Mouse (Mus musculus) MEL (cell line): Measurements from ENCODE around the gene Cend1. TPM values are rescaled to one million over a fixed set of nuclear protein-coding genes. Genes with fewer than 3 reads are reported as not detected.

Experiments
- DNase-seq: peaks from one replicate; pipeline ENCODE4 v3.0.0; 2011; ENCODE audit warnings: low read depth, low spot score
- H3K27ac ChIP-seq: 2 replicates; pipeline ENCODE4 v1.5.1; 2012; ENCODE audit warnings: low read depth, mild to moderate bottlenecking, control low read depth, low read length, moderate library complexity; ENCODE audit not compliant: control insufficient read depth
- H3K27me3 ChIP-seq, 2 experiments: fragments of 150-350 bp in 1 of 2; sonication (generic) in 1 of 2; 2 replicates each; pipeline ENCODE4 v1.6.1; 2012; ENCODE audit warnings: low read length in 2 of 2, mild to moderate bottlenecking in 2 of 2, improper control_type of control experiment in 1 of 2, moderate library complexity in 1 of 2; ENCODE audit not compliant: insufficient read depth in 2 of 2, control insufficient read depth in 1 of 2
- H3K36me3 ChIP-seq, 2 experiments: 2 replicates each; pipeline ENCODE4 v1.6.1; 2012 to 2014; ENCODE audit warnings: low read length in 2 of 2, improper control_type of control experiment in 1 of 2, inconsistent platforms in 1 of 2, mild to moderate bottlenecking in 1 of 2; ENCODE audit not compliant: insufficient read depth in 2 of 2, control insufficient read depth in 1 of 2
- H3K4me1 ChIP-seq, 2 experiments: fragments of 150-350 bp in 1 of 2; sonication (generic) in 1 of 2; 2 replicates each; pipeline ENCODE4 v1.6.1; 2012; ENCODE audit warnings: low read length in 2 of 2, improper control_type of control experiment in 1 of 2, mild to moderate bottlenecking in 1 of 2; ENCODE audit not compliant: insufficient read depth in 2 of 2, control insufficient read depth in 1 of 2
- H3K4me3 ChIP-seq, 2 experiments: fragments of 150-350 bp in 1 of 2; sonication (generic) in 1 of 2; 2 replicates each; pipeline ENCODE4 v1.5.1; 2012; ENCODE audit warnings: low read depth in 2 of 2, low read length in 2 of 2, mild to moderate bottlenecking in 2 of 2, moderate library complexity in 2 of 2, control low read depth in 1 of 2, improper control_type of control experiment in 1 of 2; ENCODE audit not compliant: control insufficient read depth in 1 of 2, insufficient read depth in 1 of 2
- H3K79me2 ChIP-seq: 2 replicates; pipeline ENCODE4 v1.6.1; 2012; ENCODE audit warnings: mild to moderate bottlenecking, low read length, moderate library complexity; ENCODE audit not compliant: control insufficient read depth, poor library complexity, insufficient read depth
- H3K9ac ChIP-seq: 2 replicates; pipeline ENCODE4 v1.6.1; 2012; ENCODE audit warnings: low read depth, mild to moderate bottlenecking, control low read depth, low read length, moderate library complexity; ENCODE audit not compliant: control insufficient read depth, poor library complexity, severe bottlenecking
- H3K9me3 ChIP-seq: fragments of 150-350 bp; sonication (generic); replicated peaks from 2 replicates; pipeline ENCODE4 v1.6.1; 2012; ENCODE audit warnings: mild to moderate bottlenecking, low read length, improper control_type of control experiment, moderate library complexity; ENCODE audit not compliant: insufficient read depth
- BHLHE40 ChIP-seq: IDR thresholded peaks from 2 replicates; pipeline ENCODE4 v1.6.1; 2012; ENCODE audit warnings: low read depth, mild to moderate bottlenecking, inconsistent platforms, low read length, improper control_type of control experiment, borderline replicate concordance
- CHD1 ChIP-seq: IDR thresholded peaks from 2 replicates; pipeline ENCODE4 v1.6.1; 2012; ENCODE audit warnings: low read depth, mild to moderate bottlenecking, inconsistent platforms, low read length, improper control_type of control experiment
- ELF1 ChIP-seq: IDR thresholded peaks from 2 replicates; pipeline ENCODE4 v1.6.1; 2014; ENCODE audit warnings: low read depth, mild to moderate bottlenecking, inconsistent platforms, low read length, improper control_type of control experiment, moderate library complexity
- EP300 ChIP-seq, 2 experiments: IDR thresholded peaks; 2 replicates each; pipeline ENCODE4 v1.6.1; 2011; ENCODE audit warnings: improper control_type of control experiment in 2 of 2, low read length in 2 of 2, low read depth in 1 of 2, mild to moderate bottlenecking in 1 of 2
- ETS1 ChIP-seq: IDR thresholded peaks from 2 replicates; pipeline ENCODE4 v1.6.1; 2012; ENCODE audit warnings: low read depth, mild to moderate bottlenecking, inconsistent platforms, low read length, improper control_type of control experiment, moderate library complexity
- GATA1 ChIP-seq: IDR thresholded peaks from 2 replicates; pipeline ENCODE4 v1.6.1; 2011; ENCODE audit warnings: low read depth, low read length, improper control_type of control experiment
- HCFC1 ChIP-seq: IDR thresholded peaks from 2 replicates; pipeline ENCODE4 v1.6.1; 2012; ENCODE audit warnings: low read depth, mild to moderate bottlenecking, inconsistent platforms, low read length, improper control_type of control experiment, moderate library complexity
- JUND ChIP-seq: IDR thresholded peaks from 2 replicates; pipeline ENCODE4 v1.6.1; 2011; ENCODE audit warnings: low read depth, mild to moderate bottlenecking, improper control_type of control experiment, low read length
- KAT2A ChIP-seq: conservative IDR thresholded peaks from 2 replicates; pipeline ENCODE4 v1.6.1; 2012; ENCODE audit warnings: low read depth, low read length, improper control_type of control experiment, inconsistent platforms
- MAX ChIP-seq: IDR thresholded peaks from 2 replicates; pipeline ENCODE4 v1.6.1; 2011; ENCODE audit warnings: low read length, improper control_type of control experiment
- MXI1 ChIP-seq: IDR thresholded peaks from 2 replicates; pipeline ENCODE4 v1.6.1; 2011; ENCODE audit warnings: mild to moderate bottlenecking, low read depth, low read length, improper control_type of control experiment
- MYB ChIP-seq: IDR thresholded peaks from 2 replicates; pipeline ENCODE4 v1.6.1; 2011; ENCODE audit warnings: mild to moderate bottlenecking, low read depth, low read length, improper control_type of control experiment
- NELFE ChIP-seq: IDR thresholded peaks from 2 replicates; pipeline ENCODE4 v1.6.1; 2011; ENCODE audit warnings: low read depth, low read length, improper control_type of control experiment
- NRF1 ChIP-seq: IDR thresholded peaks from 2 replicates; pipeline ENCODE4 v1.6.1; 2014; ENCODE audit warnings: low read depth, mild to moderate bottlenecking, inconsistent platforms, low read length, improper control_type of control experiment, moderate library complexity; ENCODE audit not compliant: poor library complexity, insufficient read depth, severe bottlenecking
- POLR2A ChIP-seq, 2 experiments: IDR thresholded peaks; 2 replicates each; pipeline ENCODE4 v1.6.1; 2011 to 2012; ENCODE audit warnings: low read length in 2 of 2, mild to moderate bottlenecking in 2 of 2, control low read depth in 1 of 2, improper control_type of control experiment in 1 of 2, low read depth in 1 of 2, moderate library complexity in 1 of 2; ENCODE audit not compliant: control insufficient read depth in 1 of 2, insufficient read depth in 1 of 2, poor library complexity in 1 of 2
- POLR2AphosphoS2 ChIP-seq: IDR thresholded peaks from 2 replicates; pipeline ENCODE4 v1.6.1; 2011; ENCODE audit warnings: low read length, improper control_type of control experiment
- POLR2AphosphoS5 ChIP-seq: IDR thresholded peaks from 2 replicates; pipeline ENCODE4 v1.6.1; 2012; ENCODE audit warnings: low read depth, borderline replicate concordance, mild to moderate bottlenecking, inconsistent platforms, low read length, moderate library complexity, mixed read lengths
- RAD21 ChIP-seq: IDR thresholded peaks from 2 replicates; pipeline ENCODE4 v1.6.1; 2011; ENCODE audit warnings: mild to moderate bottlenecking, low read depth, low read length, improper control_type of control experiment
- RCOR1 ChIP-seq: IDR thresholded peaks from 2 replicates; pipeline ENCODE4 v1.6.1; 2012; ENCODE audit warnings: low read depth, mild to moderate bottlenecking, inconsistent platforms, low read length, improper control_type of control experiment
- SIN3A ChIP-seq: IDR thresholded peaks from 2 replicates; pipeline ENCODE4 v1.6.1; 2012; ENCODE audit warnings: low read length, improper control_type of control experiment, inconsistent platforms
- TAL1 ChIP-seq: IDR thresholded peaks from 2 replicates; pipeline ENCODE4 v1.6.1; 2012; ENCODE audit warnings: mild to moderate bottlenecking, inconsistent platforms, low read length, moderate library complexity, mixed read lengths
- TBP ChIP-seq: IDR thresholded peaks from 2 replicates; pipeline ENCODE4 v1.8.0; 2011; ENCODE audit warnings: low read depth, low read length, improper control_type of control experiment
- TCF12 ChIP-seq: IDR thresholded peaks from 2 replicates; pipeline ENCODE4 v1.6.1; 2014; ENCODE audit warnings: low read depth, mild to moderate bottlenecking, inconsistent platforms, low read length, improper control_type of control experiment, moderate library complexity
- UBTF ChIP-seq: IDR thresholded peaks from 2 replicates; pipeline ENCODE4 v1.6.1; 2012; ENCODE audit warnings: low read depth, mild to moderate bottlenecking, inconsistent platforms, low read length, improper control_type of control experiment, moderate library complexity, borderline replicate concordance; ENCODE audit not compliant: insufficient read depth
- USF1 ChIP-seq: IDR thresholded peaks from 2 replicates; pipeline ENCODE4 v1.6.1; 2014; ENCODE audit warnings: low read depth, mild to moderate bottlenecking, inconsistent platforms, low read length, improper control_type of control experiment, moderate library complexity
- ZKSCAN1 ChIP-seq: IDR thresholded peaks from 2 replicates; pipeline ENCODE4 v1.6.1; 2012; ENCODE audit warnings: low read depth, mild to moderate bottlenecking, inconsistent platforms, low read length, improper control_type of control experiment, moderate library complexity
- ZNF384 ChIP-seq: IDR thresholded peaks from 2 replicates; pipeline ENCODE4 v1.6.1; 2012; ENCODE audit warnings: low read depth, mild to moderate bottlenecking, inconsistent platforms, low read length, improper control_type of control experiment
- polyA plus RNA-seq, 2 experiments: library from polyadenylated mRNA; stranded (reverse) in 1 of 2; unstranded in 1 of 2; fragments of >175 nt in 1 of 2; fragments of >200 nt in 1 of 2; gene quantifications; 2 replicates each; pipeline versions ENCODE4 v1.2.1 to v1.2.4; 2012; ENCODE audit warnings: low replicate concordance in 2 of 2, low read depth in 1 of 2; ENCODE audit not compliant: insufficient read length in 2 of 2, insufficient read depth in 1 of 2, missing spikeins in 1 of 2
- total RNA-seq: library from RNA; depleted of rRNA; stranded (reverse); fragments of 300-350 nt; gene quantifications from 2 replicates; pipeline ENCODE4 v1.2.3, GENCODE M21; 2012

Cend1 gene
- total and polyA plus RNA-seq, 3 experiments, result not detected

DNA sequence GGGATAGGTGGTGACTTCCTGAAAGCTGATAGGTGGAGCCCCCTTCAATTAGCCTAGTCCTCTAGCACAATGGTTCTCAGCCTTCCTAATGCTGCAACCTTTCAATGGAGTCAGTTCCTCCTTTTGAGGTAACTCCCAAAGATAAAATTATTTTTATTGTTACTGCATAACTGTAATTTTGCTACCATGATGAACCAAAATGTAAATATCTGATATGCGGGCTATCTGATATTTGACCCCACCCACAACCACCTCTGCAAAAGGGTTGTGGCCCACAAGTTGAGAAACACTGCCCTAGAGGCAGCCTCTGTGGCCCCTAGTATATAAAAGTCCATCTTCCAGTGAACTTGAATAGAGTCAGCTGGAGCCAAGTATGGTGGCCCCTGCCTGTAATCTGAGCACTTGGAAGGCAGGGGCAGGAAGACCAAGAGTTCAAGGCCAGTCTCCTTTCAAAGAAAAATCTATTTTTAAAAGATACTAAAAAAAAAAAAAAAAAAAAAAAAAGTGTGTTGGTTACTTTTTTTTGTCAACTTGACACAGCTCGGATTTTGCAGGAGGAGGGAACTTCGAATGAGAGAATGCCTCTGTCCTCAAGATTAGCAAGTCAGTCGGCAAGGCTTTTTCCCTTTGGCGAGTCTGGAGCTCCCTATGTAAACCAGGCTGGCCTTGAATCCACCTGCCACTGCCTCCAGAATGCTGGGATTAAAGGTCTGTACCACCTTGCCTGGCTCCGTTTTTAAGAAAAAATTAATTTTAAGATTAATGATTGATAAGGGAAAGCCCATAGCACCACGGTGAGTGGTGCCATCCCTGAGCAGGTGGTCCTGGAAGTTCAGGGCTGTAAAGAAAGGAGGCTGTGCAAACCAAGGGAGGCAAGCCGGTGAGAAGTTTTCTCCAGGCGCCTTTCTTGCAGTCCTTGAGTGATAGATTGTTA, 38.7 kb downstream of the Cend1 start (continued):
- TF ChIP-seq UBTF (no peak), BHLHE40 (no peak; the same call in 1 of the 2 replicates), ELF1 (no peak; the same call in 1 of the 2 replicates), KAT2A (no peak), ZKSCAN1 (no peak), TAL1 (no peak), TBP (peak; percentile 35), MXI1 (peak; percentile 2; the same call in 1 of the 2 replicates), GATA1 (peak; percentile 44; the same call in 1 of the 2 replicates), USF1 (no peak), ETS1 (peak; percentile 50; the same call in 1 of the 2 replicates)

DNA sequence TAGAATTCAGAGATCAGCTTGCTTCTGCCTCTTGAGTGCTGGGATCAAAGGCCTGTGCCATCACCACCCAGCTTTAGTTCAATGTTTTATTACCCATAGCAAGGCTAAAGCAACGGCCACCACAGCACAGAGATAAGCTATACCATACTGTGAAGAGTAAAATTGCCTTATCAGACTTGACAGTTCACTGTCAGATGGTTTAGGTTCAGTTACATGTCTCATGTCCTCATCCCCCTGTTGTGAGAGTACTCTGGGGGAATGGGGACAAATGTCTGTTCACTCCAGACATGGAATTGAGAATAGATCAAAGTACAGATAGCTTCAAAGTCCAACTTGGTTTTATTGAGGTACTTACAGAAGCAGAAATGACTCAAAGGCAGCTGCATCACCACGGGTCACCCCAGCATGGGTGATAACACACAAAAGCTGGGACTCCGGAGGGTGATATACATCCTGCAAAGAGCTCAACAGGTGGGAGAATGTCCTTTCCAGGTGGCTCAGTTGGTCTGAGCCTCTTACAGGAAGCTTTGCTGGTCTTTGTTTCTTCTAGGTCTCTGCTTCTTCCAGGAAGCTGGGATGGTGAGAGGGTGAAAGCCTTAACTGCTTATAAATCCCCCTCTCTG, 40.7 kb downstream of the Cend1 start:
- TF ChIP-seq POLR2AphosphoS2, result peak; percentile 16; the same call in 1 of the 2 replicates
- TF ChIP-seq RCOR1, result peak; percentile 34
- peak; percentile 34; the same call in 1 of the 2 replicates for TF ChIP-seq NELFE
- TF ChIP-seq CHD1, result 0 out of 2 replicates have a peak, but pooled peaks have one; percentile 55
- TF ChIP-seq RAD21, result no peak
- TF ChIP-seq MYB, result peak; percentile 91
- TF ChIP-seq MXI1, result peak; percentile 62; the same call in 1 of the 2 replicates
- TF ChIP-seq JUND, result no peak
- TF ChIP-seq GATA1, result peak; percentile 95
- TF ChIP-seq TCF12, result peak; percentile 89
- TF ChIP-seq POLR2A (IDR thresholded peaks at IDR 0.05; ENCODE audit: control insufficient read depth in 1 of 2, insufficient read depth in 1 of 2, low read depth in 1 of 2, low read length in 2 of 2, poor library complexity in 1 of 2), result no peak; a peak in 2 of 4 replicates
- TF ChIP-seq ZNF384, result no peak
- TF ChIP-seq SIN3A, result peak; percentile 91
- TF ChIP-seq EP300 (IDR thresholded peaks at IDR 0.05; ENCODE audit: low read depth in 1 of 2, low read length in 2 of 2), result peak; percentile 93 to 94
- TF ChIP-seq NRF1, result no peak
- peak; percentile 94 for TF ChIP-seq ETS1
- TF ChIP-seq ZKSCAN1, result no peak
- TF ChIP-seq POLR2AphosphoS5, result no peak
- TF ChIP-seq HCFC1, result peak; percentile 50; the same call in 1 of the 2 replicates
- peak; percentile 61; the same call in 1 of the 2 replicates for TF ChIP-seq MAX
- peak; percentile 58 for TF ChIP-seq TAL1
- peaks cover 15 to 39% of the 10 kb centered on the region in 2 experiments for H3K4me1 ChIP-seq
- peak overlapping the region; percentile 94 for H3K27ac ChIP-seq
- H3K79me2 ChIP-seq, result peaks cover 11% of the 10 kb centered on the region
- peak; percentile 80 for DNase-seq
- H3K9ac ChIP-seq, result peak overlapping the region; percentile 48
- peak overlapping the region; percentile 5 to 7; a peak in 3 of 4 replicates for H3K4me3 ChIP-seq
- peaks cover 0 to 40% of the 10 kb centered on the region in 2 experiments; a peak in 2 of 4 replicates for H3K36me3 ChIP-seq
- no peaks in the 10 kb centered on the region for H3K27me3 ChIP-seq
- no peaks in the 10 kb centered on the region for H3K9me3 ChIP-seq
